Mouse (Mus musculus) myocyte (in vitro differentiated cells): ENCODE measurements around the gene Hist1h1d.

Source experiments
- CEBPB ChIP-seq: IDR thresholded peaks from 2 replicates; pipeline ENCODE4 v1.6.1; 2011; ENCODE audit warnings: mild to moderate bottlenecking, moderate library complexity; ENCODE audit not compliant: poor library complexity, insufficient read depth, severe bottlenecking
- E2F4 ChIP-seq: IDR thresholded peaks from one replicate; pipeline ENCODE4 v1.6.1; 2011; ENCODE audit warnings: mild to moderate bottlenecking, control low read depth, moderate library complexity; ENCODE audit not compliant: insufficient read depth
- MAX ChIP-seq: IDR thresholded peaks from one replicate; pipeline ENCODE4 v1.6.1; 2011; ENCODE audit warnings: low read depth, mild to moderate bottlenecking, control low read depth
- MYOD1 ChIP-seq, 3 experiments: IDR thresholded peaks; one replicate each; pipeline ENCODE4 v1.6.1; 2011; ENCODE audit warnings: control low read depth in 2 of 3, low read depth in 2 of 3, mild to moderate bottlenecking in 2 of 3, moderate library complexity in 1 of 3; ENCODE audit not compliant: insufficient read length in 2 of 3, control insufficient read depth in 1 of 3
- MYOG ChIP-seq, 3 experiments: IDR thresholded peaks; one replicate each; pipeline ENCODE4 v1.6.1; 2011; ENCODE audit warnings: control low read depth in 2 of 3, low read depth in 2 of 3, mild to moderate bottlenecking in 2 of 3; ENCODE audit not compliant: insufficient read length in 2 of 3, control insufficient read depth in 1 of 3, insufficient read depth in 1 of 3
- POLR2A ChIP-seq: IDR thresholded peaks from one replicate; pipeline ENCODE4 v1.6.1; 2011; ENCODE audit warnings: low read depth, mild to moderate bottlenecking, control low read depth, moderate library complexity; ENCODE audit not compliant: insufficient read length
- POLR2AphosphoS2 ChIP-seq: IDR thresholded peaks from one replicate; pipeline ENCODE4 v1.6.1; 2011; ENCODE audit warnings: low read depth, control low read depth; ENCODE audit not compliant: insufficient read length
- REST ChIP-seq: IDR thresholded peaks from one replicate; pipeline ENCODE4 v1.6.1; 2011; ENCODE audit warnings: mild to moderate bottlenecking, control low read depth, moderate library complexity; ENCODE audit not compliant: insufficient read depth, insufficient read length
- SRF ChIP-seq: IDR thresholded peaks from one replicate; pipeline ENCODE4 v1.6.1; 2011; ENCODE audit warnings: low read depth; ENCODE audit not compliant: control insufficient read depth, insufficient read length
- TCF12 ChIP-seq: IDR thresholded peaks from one replicate; pipeline ENCODE4 v1.6.1; 2011; ENCODE audit warnings: mild to moderate bottlenecking, control low read depth; ENCODE audit not compliant: poor library complexity, insufficient read depth, severe bottlenecking
- TCF3 ChIP-seq: IDR thresholded peaks from one replicate; pipeline ENCODE4 v1.6.1; 2011; ENCODE audit warnings: low read depth, control low read depth; ENCODE audit not compliant: insufficient read length
- USF1 ChIP-seq: IDR thresholded peaks from one replicate; pipeline ENCODE4 v1.6.1; 2011; ENCODE audit warnings: low read depth, mild to moderate bottlenecking, control low read depth, moderate library complexity

DNA sequence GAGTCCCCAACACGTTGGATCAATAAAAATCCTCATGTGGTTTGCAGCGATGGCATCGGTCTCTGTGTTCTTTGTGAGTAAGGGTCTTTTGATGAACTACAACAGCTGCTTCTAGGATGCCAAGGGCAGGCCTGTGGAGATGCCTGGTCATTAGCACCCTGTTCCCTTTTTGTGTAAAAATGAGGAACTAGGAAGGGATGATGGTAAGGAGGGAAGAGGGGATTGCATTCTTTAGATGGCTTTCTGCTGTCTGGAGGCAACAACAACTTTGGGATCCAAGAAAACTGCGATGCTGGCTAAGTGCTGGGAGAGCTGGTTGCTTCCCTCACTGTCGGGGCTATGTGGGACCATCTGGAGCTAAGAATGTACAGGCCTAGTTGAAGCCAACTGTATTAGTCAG, 14.8 kb upstream of the Hist1h1d start:
- TF ChIP-seq CEBPB (no peak), POLR2AphosphoS2 (no peak), TCF12 (no peak), POLR2A (no peak), REST (no peak), MAX (no peak), MYOD1 (IDR thresholded peaks at IDR 0.05; ENCODE audit: control insufficient read depth in 1 of 3, insufficient read length in 2 of 3, low read depth in 2 of 3) (no peak), E2F4 (no peak), TCF3 (no peak), USF1 (no peak), MYOG (IDR thresholded peaks at IDR 0.05; ENCODE audit: control insufficient read depth in 1 of 3, insufficient read depth in 1 of 3, insufficient read length in 2 of 3, low read depth in 2 of 3) (no peak), SRF (no peak)
